Mouse (Mus musculus) embryo, embryonic 10 days (tissue): ENCODE data around the gene Bin2.

Source experiments
- DNase-seq: peaks from one replicate; pipeline ENCODE4 v3.0.0-alpha.2; 2015; ENCODE audit warnings: low spot score

Bin2 gene

DNA sequence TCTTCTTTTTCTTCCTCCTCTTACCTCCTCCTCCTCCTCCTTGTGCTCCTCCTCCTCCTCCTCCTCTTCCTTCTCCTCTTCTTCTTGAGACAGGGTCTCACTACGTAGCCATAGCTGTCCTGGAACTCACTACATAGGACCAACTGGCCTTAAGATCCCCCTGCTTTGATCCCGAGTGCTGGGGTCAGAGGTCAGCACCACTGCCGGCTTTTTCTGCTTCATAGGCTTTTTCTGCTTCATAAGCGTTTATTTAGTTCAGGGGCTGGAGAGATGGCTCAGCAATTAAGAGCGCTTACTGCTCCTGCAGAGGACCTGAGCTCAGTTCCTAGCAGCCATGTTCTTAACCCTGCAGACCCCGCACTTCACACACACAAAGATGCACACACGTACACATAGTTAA is 12.4 kb upstream of the Bin2 start:
- DNase-seq: peak; percentile 60

DNA sequence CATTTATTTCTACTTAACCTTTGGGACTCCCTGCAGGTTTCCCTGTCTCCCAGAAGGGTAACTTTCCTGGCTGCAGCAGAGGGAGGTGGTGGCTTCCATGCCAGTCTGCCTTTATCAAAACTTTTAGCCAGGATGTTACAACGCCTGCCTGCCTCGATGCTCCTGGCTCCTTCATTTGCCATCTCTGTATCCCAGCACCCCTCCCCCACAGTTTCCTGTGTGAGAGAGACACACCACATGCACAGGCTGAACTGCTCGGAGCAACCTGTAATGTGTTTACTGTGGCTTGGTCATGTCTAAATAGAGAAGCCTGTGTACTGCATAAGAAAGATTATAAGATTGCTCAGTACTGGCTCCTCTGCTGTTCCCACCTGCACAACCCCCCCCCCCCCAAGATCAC is 11.0 kb upstream of the Bin2 start:
- no peak for DNase-seq

DNA sequence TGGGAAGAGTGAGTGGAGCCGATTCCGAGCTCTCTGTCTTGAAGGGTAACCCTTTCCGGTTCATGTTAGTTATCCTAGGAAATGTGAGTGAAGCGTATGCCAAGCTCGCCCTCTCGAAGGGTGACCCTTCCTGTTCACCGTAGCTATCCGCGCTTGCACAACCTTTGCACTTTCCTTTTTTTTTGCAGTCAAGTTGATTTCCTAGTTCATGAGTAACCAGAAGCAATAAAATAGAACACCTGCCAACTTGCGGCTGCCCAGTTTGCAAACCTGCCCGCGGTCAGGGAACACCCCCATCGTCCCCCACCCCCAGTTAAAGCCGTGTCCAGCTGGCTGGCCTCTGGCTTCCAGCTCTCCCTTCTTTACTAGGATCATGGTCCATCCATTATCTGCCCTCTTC is 9.7 kb upstream of the Bin2 start:
- no peak for DNase-seq

DNA sequence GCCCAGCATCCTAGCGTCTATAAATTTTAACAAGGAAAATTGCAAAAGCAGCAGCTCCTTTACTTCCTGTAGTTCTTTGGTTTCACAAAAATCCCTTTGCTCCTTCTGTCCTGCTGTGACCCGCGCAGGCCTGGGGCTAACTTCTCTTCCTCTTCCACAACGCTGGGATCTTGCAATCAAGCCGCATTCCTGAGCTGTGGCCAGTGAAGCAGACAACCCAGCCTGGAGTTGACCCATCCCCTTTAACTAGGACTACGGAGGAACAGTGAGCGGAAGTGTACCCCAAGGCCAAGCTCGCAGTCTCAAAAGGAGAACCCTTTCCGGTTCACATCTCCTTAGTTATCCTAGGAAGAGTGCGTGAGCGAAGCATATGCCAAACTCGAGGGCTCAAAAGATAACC is 9.2 kb upstream of the Bin2 start:
- DNase-seq: no peak

DNA sequence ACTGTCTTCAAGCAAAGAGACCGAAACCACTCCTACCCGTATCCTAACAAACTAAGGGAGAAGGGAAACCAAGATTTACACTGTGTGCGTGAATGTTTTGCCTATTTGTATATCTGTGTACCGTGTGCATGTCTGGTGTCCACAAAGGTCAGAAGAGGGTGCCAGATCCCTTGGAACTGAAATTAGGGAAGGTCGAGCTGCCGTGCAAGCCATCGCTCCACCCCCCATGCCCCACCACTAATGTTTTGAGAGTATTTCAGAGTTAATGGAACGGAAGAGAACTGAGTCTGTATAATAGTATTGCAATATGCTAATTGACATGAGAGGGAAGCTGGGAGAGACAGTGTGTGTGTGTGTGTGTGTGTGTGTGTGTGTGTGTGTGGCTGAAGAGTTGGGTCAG is 8.3 kb upstream of the Bin2 start:
- DNase-seq: no peak

DNA sequence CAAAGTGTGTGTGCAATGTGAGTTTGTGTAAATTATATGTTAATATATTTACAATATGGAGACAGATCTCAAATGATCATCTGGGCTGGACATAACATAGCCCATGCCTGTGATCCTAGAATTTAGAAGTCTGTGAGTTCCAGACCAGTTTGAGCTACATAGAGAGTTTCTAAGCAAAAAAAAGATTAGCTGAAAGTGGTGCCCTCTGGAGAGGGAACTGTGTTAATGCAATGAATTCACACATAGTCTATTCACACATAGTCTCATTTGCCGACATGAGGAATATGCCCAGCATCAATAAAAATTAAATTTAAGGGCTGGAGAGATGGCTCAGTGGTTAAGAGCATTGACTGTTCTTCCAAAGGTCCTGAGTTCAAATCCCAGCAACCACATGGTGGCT is 7.2 kb upstream of the Bin2 start:
- no peak for DNase-seq

DNA sequence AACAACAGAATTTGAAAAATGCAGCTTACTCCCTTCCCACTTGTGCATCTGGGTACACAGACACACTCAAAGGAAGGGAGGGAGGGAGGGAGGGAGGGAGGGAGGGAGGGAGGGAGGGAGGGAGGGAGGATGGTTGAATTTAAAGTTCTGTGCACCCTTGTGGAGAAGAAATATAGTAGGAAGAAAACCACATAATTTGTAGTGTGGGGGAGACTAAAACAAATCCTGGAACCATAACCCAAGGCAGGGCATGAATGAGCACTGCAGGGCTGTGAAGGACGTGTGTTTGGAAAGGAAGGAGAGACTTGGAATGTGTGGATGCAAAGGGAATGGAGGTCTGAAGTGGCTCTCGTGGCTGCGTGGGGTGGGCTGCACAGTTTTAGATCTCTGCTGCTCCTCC is 6.1 kb upstream of the Bin2 start:
- DNase-seq: no peak

DNA sequence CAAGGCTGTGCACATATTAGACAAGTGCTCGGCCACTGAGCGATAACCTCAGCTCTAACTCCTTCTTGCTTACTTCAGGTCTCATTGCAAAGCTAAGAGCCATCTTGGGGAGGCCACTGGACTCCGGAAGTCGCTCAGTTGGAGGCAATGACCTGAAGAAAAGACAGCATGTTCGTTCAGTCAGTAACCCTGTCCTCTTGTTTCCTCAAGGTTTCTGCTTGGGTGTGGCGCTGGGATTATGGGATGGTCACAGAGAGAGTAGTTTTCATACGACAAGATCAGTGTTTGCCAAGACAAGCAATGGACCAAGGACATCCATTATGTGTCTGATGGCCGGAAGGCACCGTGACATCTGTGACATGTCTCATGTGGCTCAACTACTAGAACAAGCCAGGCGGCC is 5.2 kb upstream of the Bin2 start:
- DNase-seq: no peak

DNA sequence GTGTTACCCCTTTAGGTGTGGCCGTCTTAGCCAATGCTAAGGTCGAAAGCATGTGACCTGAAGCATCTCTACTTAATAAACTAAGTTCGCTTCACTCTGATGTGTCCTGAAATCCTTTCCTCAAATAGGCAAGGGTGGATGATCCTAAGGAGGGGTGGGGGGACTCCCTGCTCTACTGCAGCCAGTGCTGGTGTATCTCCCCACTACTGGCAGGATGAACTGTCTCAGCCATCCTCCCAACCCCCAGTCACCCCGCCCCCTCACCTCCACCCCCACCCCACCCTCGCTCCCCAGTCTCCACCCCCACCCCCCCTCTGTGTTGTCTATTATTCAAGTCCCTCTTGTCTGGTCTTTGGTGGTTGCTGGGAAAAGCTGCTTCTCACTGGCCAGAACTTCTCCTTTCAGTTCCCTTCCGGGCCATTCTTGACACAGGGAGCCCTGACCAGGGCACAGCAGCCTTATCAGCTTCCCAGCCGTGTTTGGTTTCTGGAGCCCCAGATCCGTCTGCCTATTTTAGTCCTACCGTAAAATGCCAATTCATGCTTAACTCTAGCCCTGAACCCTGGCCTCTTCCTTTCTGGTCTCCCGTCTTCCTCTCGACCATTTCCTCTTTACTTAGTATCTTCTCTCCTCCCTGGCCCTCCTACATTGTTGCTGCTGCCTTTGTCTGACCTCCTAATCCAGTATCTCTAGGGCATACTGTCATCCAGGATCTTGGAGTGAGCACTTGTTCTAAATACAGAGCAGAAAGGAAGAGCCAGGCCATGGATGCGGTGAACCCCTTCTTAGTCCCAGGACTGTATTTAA is 4.4 kb upstream of the Bin2 start:
- DNase-seq: no peak

DNA sequence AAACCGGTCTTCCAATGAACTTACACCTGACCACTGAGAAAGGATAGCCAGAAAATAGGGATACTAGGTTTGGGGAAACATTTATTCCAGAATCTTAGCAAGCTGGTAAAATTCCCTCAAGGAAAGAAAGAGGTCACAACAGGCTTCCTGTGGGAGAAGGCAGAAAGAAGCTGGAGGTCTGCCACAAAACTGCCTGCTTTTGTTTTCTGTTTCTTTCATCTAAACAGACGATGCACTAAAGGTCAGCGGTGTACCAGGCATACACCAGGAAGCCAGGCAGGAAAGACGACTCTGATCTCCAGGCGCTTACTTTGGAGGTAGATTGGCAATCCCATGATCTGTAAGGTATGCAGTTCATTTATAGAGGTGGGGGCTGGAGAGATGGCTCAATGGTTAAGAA is 1.5 kb upstream of the Bin2 start:
- DNase-seq: no peak

DNA sequence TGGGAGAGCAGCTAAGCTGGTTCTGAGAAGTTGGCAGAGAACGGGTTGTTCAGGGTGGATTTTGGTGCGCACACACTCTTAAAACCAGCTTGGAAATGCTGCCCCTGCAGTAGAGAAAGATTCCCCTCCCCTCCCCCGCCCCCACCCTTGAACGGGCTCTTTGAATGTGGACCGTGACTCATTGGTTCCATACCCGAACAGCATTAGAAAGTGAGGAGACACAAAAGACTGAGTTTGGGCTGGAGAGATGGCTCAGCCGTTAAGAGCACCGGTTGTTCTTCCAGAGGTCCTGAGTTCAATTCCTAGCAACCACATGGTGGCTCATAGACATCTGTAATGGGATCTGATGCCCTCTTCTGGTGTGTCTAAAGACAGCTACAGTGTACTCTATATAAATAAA is 651 bp upstream of the Bin2 start:
- no peak for DNase-seq

DNA sequence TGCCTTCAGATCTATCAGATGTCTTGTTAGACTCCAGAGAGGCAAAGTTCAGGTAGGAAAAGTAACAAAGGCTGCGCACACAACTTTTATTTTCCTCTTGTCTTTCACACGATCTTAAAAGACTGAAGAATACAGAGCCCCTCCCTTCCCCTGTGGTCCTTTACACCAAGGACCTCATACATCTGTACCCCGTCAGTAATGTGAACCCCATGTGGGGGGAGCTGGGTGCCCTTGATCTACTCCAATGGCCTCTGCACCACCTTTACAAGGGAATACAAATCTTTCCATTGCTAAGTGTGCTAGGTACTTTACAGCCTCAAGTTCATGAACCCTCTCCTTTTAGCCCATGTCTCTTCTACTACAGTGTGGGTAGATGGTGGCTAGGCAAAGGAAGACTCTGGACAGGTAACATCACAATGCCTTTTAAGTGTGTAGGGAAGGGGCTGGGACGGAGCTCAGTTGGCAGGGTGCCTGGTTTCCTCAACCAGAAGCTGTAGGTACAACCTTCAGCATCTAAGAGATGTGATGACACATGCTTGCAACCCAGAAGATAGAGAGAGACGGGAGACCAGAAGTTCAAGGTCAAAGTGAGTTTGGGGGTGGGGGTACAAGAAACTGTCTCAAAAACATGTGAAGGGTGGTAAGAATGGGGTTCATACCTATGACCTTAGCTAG is 1.3 kb downstream of the Bin2 start:
- DNase-seq: no peak

DNA sequence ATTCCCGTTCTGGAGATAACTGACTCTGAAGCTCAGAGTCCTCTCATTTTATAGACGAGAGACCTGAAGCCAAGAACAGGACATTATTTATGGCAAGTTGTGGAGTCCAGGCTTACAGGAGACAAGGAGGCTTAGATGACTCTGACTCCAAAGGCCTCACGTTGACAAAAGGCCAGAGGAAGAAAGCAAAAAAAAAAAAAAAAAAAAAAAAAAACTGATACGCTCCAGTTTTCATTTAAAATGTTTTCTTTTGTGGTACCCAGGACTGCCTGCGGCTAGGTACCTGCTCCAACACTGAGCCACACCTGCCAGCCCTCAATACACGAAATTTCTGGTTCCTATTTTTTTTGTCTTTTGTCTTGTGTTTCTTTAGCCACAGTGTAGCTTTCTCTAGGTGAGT is 1.9 kb downstream of the Bin2 start:
- DNase-seq: no peak

DNA sequence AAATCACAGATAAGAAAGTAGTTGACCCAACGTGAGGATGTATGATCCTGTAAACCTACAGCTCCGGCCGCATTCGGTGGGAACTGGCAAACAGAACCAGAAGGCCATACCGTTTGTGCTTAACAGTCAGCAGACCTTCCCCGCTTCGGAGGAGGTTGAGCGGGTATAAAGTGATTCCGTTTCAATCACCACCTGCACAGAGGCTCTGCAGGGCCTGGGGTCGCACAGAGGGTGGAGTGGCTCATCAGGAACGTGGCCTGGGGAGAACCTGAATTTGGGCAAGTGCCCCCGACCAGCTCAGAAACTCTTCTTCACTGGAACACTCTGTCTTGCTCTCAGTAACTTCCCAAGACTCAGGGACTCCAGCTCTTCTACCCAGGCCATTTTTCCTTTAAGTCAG is 2.5 kb downstream of the Bin2 start:
- DNase-seq: no peak

DNA sequence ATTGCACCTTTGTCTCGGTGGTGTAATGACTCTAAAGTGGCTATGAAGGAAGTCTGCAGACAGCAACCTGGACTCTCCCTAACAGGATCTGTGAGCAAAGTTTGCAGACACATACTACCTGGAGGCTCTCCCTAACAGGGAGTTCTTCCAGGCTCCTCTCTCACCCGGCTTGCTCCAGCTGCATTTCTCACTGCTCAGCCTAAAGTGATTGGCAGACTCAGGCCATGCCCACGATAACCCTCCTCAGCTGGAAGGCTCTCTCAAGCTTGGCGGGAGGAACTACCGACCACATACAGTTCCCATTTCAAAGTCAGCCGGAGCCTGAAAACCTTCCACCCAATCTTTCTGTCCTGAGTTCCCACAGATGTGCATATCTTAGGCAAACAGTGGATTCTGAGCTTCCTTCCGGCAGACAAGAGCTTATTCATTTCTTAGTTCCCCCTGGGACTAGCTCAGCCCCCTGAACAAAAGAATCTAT is 3.1 kb downstream of the Bin2 start:
- DNase-seq: peak; percentile 50

DNA sequence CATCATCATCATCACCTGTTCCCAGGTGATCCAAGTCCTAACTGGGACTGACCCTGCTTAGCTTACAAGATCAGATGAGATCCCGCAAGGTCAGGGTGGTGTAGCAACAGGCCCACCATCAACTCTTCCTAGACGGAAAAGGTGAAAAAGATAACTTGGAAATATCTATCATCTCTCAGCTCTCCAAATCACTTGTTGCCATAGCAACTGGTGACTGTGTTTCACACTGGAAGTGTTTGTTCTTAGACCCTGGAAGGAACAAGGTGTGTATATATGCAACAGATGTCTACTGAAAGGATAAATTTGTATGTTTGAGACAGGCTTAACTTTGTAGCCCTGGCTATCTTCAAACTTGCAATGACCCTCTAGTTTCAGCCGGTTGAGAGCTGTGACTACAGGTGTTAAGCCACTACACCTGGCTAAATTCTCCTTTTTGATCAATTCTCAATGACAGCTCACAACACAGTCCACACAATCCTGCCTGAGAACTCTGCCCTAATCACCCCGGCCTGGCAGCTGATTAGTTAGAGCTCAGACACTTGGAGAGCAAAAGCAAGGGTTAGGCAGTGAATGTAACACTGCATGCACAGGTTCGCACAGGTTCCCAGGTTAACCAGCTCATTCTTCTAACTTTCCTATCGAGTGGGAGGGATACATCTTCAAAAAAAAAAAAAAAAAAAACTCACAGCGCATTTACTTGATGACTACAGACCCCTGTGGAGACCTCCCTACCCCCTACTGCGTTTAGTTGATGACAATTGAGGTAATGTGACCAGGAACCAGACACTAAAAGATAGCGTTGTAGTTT is 3.7 kb downstream of the Bin2 start:
- no peak for DNase-seq

DNA sequence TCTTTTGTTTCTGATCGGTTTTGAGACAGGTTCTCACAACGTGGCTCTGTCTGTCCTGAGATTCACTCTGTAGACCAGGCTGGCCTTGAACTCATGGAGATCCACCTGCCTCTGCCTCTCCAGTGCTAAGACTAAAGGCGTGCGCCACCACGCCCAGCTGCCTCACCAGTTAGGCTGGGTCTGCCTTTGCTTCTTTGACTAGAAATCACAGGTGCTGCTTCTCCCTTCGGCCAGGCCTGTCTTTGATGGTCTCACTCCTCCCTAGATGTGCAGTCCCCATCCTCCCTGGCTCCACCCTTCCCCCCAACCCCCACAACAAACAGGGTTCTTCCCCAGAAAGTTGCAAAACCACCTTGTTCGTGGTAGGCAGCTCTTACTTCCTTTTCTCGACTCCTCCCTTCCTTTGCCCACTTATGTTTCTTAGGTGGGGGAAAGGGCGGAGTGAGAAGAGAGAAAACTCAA is 4.5 kb downstream of the Bin2 start:
- no peak for DNase-seq

DNA sequence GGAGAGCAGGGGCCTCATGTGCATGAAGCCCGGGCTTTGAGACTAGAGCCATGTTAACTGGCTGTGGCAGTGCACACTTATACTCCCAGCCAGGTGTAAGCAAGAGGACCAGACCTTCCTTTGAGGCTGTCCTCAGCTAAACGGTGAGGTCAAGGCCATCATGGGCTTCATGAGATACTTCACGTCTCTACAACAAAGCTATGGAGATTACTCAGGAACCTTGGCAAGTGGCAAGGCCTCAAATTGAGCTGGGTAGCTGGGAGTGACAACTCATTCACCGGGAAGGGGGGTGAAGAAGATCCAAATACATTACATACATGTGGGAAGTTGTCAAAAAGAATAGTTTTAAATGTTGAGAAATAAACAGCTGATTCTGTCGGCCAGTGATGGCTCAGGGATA is 8.5 kb downstream of the Bin2 start:
- no peak for DNase-seq

DNA sequence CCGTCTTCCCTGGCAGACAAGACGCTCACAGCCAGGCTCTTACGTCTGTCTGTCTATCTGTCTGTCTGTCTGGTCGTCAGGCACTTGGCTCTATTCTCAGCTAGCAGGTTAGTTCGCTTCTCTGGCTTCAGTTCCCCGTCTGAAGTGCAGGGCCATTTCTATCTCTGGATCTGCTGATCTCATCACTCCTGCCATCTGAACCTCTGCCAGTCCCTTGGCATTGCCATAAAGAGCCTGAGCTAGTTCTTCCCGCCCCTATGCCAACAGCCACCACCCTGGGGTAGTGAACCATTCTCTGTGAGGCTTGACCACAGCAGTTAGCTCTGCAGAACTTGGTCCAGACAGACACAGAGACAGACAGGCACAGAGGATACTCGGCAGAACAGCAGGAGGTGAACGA is 9.0 kb downstream of the Bin2 start:
- no peak for DNase-seq

DNA sequence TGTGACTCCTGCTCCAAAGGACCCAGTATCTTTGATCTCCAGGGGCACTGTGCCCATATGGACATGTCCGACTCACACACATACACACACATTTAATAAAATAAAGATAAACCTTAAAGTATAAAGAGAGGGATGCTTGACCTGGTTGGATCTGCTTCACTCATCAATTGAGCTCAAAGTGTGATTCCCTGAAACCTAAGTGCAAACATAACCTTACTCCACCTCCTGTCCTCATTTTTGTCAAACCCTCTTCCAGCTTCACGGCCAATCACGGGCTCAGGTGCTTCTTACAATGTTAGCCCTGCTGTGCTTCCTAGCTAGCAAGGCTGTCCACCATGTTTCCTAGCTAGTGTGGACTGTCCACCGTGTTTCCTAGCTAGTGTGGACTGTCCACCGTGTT is 14.2 kb downstream of the Bin2 start:
- DNase-seq: no peak

DNA sequence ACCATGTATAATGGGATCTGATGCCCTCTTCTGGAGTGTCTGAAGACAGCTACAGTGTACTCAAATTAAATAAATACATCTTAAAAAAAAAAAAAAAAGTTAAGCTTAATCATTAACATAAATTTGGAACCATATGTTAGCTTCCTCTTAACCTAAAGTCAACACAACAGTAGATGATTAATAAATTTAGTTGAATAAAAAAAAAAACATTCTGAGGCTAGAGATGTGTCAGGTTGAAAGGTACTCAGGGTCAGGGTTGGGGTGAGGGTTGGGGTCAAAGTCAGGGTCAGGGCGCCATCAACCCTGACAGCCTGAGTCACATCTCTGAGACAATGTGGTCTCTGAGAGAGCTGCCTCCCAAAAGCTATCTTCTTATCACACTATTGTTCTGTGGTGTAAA is 15.1 kb downstream of the Bin2 start:
- DNase-seq: no peak

DNA sequence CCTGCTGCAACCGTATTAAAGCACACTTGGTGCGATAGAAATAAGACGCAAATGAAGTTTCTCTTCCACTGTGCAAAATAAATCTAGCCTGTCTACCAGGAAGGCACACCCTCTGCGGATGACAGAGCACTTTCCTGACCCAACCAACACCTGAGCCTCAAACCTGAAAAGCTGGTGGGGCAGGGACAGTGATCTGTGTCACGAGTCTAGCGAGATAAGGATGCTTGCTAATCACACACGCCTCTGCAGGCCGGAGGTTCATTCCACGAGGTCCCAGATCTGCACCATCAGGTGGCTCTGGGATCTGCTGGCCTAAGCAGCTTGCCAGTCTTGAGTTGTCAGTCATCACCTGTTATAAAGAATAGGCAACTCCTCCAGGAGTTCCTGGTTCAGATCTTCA is 17.7 kb downstream of the Bin2 start:
- no peak for DNase-seq

DNA sequence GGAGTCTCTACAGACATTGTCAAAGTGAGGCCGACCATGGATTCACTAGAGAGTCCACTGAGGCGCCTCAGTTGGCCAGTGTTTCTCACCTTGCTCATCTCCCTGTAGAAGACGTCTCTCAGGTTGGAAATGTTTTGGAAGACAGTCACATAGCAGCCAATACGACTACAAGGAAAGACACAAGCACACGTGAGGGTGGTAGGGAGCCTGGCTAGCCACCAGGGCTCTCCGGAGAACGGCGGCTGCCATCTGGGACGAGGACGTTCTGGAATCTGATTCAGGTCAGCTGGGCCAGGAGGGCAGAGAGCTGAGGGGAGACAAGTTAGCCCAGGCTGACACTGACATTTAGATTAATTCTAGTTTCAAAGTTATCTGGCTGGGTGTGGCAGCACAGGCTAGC is 19.2 kb downstream of the Bin2 start:
- no peak for DNase-seq
